Mouse (Mus musculus) midbrain, embryonic 16.5 days (tissue): ENCODE measurements at regions not wholly inside any gene's neighbourhood (a gene's known extent, or its start where the extent isn't known, plus 50 kb on each side); places are given as distances from the start of the nearest gene placed in this dataset.

Experiments
- ATAC-seq: fragments of 200-750 bp; cut with Nextera tagmentation; 2 replicates; pipeline ENCODE4 v1.8.0; 2017; ENCODE audit warnings: moderate TSS enrichment
- H3K27ac ChIP-seq: fragments of 300-500 bp; sonication (generic); 2 replicates; pipeline ENCODE4 v1.5.1; 2014; ENCODE audit warnings: mild to moderate bottlenecking, low read length, mixed read lengths
- H3K27me3 ChIP-seq: fragments of 300-500 bp; sonication (generic); 2 replicates; pipeline ENCODE4 v1.6.1; 2014; ENCODE audit warnings: low read depth, low read length, mixed read lengths; ENCODE audit not compliant: control insufficient read depth, insufficient read depth
- H3K36me3 ChIP-seq: fragments of 300-500 bp; sonication (generic); 2 replicates; pipeline ENCODE4 v1.6.1; 2014; ENCODE audit warnings: mild to moderate bottlenecking, low read length, moderate library complexity, mixed read lengths; ENCODE audit not compliant: control insufficient read depth, insufficient read depth
- H3K4me1 ChIP-seq: fragments of 300-500 bp; sonication (generic); 2 replicates; pipeline ENCODE4 v1.6.1; 2014; ENCODE audit warnings: mild to moderate bottlenecking, low read length, mixed read lengths; ENCODE audit not compliant: control insufficient read depth, insufficient read depth
- H3K4me2 ChIP-seq: fragments of 300-500 bp; sonication (generic); 2 replicates; pipeline ENCODE4 v1.6.1; 2014; ENCODE audit warnings: mild to moderate bottlenecking, low read length, mixed read lengths
- H3K4me3 ChIP-seq: fragments of 300-500 bp; sonication (generic); 2 replicates; pipeline ENCODE4 v1.5.1; 2014; ENCODE audit warnings: low read depth, mild to moderate bottlenecking, low read length, moderate library complexity, mixed read lengths
- H3K9ac ChIP-seq: fragments of 300-500 bp; sonication (generic); 2 replicates; pipeline ENCODE4 v1.6.1; 2014; ENCODE audit warnings: low read depth, low read length, mixed read lengths
- H3K9me3 ChIP-seq: fragments of 300-500 bp; sonication (generic); replicated peaks from 2 replicates; pipeline ENCODE4 v1.6.1; 2014; ENCODE audit warnings: mild to moderate bottlenecking, low read length, mixed read lengths; ENCODE audit not compliant: control insufficient read depth, poor library complexity, severe bottlenecking
- WGBS: fragments of 180-500 bp; shearing (Covaris S2); extraction: QIAGEN DNeasy Blood & Tissue Kit; methylation state at CpG from one replicate; pipeline ENCODE4 v1.1.7; 2014; 5-methylcytosine and 5-hydroxymethylcytosine counted together

DNA sequence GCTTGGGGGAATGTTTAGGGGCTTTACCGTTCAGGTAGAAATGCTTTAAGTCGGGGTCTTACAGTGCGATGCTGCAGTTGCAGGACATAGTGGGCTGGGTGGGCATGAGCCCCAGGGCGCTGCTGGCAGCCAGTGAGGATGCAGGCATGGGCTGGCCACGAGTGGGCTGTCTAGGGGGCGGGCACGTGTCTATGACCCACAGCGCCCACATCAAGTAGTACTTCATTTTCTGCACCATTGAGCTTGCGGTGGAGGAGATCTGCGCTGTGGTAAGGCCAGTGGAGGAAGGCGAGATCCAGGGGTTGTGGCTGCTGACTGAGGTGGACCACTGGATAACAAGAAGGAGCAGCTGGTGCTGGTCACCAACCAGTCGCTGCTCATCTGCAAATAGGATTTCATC is 52.4 kb upstream of the Olfr291 start:
- Histone ChIP-seq H3K4me1 (no peaks in the 10 kb centered on the region), H3K9me3 (no peaks in the 10 kb centered on the region), H3K27me3 (no peaks in the 10 kb centered on the region), H3K9ac (no peak overlapping the region), H3K27ac (no peak overlapping the region), H3K4me3 (no peak overlapping the region), H3K36me3 (no peaks in the 10 kb centered on the region), H3K4me2 (peak overlapping the region; percentile 30; the same call in 1 of the 2 replicates)
- WGBS: 24% methylated on average over 12 of the region's 12 CpGs
- ATAC-seq: no peak

DNA sequence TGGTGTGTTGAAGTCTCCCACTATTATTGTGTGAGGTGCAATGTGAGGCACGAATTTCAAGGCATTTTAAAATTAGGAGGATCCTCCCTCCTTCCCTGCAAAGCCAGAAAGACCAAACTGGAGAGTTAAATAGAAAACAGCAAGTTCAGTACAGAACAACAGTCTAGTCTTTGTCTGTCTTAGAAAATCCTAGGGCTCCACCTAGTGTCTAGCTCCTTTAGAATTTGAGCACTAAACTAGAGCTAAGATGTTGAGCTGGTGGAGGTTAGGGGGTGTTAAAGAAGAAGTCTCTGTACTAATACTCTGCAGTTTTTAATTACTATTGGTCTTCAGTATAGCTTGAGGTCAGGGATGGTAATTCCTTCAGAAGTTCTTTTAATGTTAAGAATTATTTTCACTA is 58.7 kb upstream of the Olfr291 start:
- no peak for ATAC-seq
- Histone ChIP-seq H3K9me3 (no peaks in the 10 kb centered on the region), H3K4me3 (no peak overlapping the region), H3K4me2 (no peak overlapping the region), H3K36me3 (no peaks in the 10 kb centered on the region), H3K9ac (no peak overlapping the region), H3K27me3 (no peaks in the 10 kb centered on the region), H3K4me1 (no peaks in the 10 kb centered on the region), H3K27ac (no peak overlapping the region)
- 8% methylated on average over 1 of the region's 1 CpGs for WGBS

DNA sequence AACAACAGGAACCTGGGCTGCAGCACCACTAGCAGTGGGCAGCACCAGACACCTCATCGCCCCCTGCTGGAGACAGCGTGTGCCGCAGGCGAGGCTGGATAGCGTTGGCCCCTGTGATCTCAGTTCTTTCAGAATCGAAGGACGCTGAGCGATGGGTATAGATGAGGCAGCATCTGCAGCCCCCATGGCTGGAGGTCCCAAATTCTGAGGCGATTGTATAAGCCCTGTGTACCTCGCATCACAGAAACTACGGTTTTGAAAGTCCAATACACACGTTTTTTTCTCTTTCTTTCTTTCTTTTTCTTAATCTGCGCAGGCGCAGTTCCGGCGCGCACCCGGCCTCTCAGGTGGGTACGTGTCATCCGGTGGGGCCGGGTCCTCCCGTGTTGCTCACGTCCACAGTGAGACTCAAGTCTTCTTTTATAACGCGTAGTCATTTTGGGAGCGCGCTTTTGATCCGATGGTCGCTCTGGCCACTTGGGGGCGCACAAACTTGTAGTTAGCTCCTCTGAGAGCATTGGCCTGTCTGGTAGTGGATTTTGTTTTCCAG is 74.0 kb upstream of the Olfr291 start:
- no peaks in the 10 kb centered on the region for H3K27me3 ChIP-seq
- peak; percentile 97 for ATAC-seq

DNA sequence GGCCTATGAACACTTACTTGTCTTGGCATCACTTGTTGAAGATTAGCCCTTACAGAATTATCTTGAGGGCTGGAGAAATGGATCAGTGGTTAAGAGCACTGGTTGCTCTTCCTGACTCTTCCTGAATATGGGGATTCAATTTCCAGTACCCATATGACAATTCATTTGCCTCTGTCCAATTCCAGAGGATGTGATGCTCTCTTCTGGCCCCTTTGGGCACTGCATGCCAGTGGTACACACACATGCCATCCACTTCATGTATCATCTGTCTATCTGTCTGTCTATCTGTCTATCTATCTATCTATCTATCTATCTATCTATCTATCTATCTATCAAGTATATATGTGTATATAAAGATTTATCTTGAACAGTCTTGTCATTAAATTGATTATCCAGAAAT is 75.7 kb upstream of the Olfr291 start:
- H3K4me2 ChIP-seq: no peak overlapping the region
- H3K36me3 ChIP-seq: no peaks in the 10 kb centered on the region
- H3K27ac ChIP-seq: no peak overlapping the region
- no peak overlapping the region for H3K9ac ChIP-seq
- 0 out of 2 replicates have a peak, but pooled peaks cover 2% of the 10 kb centered on the region for H3K4me1 ChIP-seq
- ATAC-seq: no peak
- H3K27me3 ChIP-seq: no peaks in the 10 kb centered on the region
- H3K4me3 ChIP-seq: no peak overlapping the region
- no peaks in the 10 kb centered on the region for H3K9me3 ChIP-seq

More for the DNA sequence above, 74.0 kb upstream of the Olfr291 start:
- Histone ChIP-seq H3K4me3 (peak overlapping the region; percentile 42), H3K27ac (peak overlapping the region; percentile 56), H3K9me3 (no peaks in the 10 kb centered on the region), H3K4me1 (0 out of 2 replicates have a peak, but pooled peaks cover 2% of the 10 kb centered on the region), H3K4me2 (peak overlapping the region; percentile 59), H3K9ac (peak overlapping the region; percentile 58), H3K36me3 (no peaks in the 10 kb centered on the region)
- under 1% methylated on average over 30 of the region's 30 CpGs for WGBS

DNA sequence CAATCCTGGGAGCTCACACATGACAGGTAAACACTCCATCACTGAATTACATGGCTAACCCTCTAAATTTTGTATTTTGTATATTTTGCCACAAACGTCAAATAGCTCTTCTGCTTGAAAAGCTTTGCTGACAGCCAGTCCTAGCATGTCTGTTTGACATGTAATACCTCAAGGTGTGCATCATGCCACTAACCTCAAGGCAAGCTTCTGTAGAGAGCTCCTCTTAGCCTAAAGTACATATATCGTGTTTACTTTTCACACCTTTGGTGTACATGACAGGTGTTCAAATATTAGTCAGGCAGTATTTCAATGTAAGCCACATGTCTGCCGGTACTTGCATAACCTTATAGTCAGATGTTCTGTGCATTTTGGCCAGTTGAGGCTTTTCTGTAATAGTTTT is 66.5 kb upstream of the Zfand6 start:
- H3K4me2 ChIP-seq: no peak overlapping the region
- WGBS: 89% methylated on average over 3 of the region's 3 CpGs
- no peaks in the 10 kb centered on the region for H3K36me3 ChIP-seq
- ATAC-seq: no peak
- no peak overlapping the region for H3K27ac ChIP-seq
- no peaks in the 10 kb centered on the region for H3K9me3 ChIP-seq
- no peaks in the 10 kb centered on the region for H3K27me3 ChIP-seq
- H3K9ac ChIP-seq: no peak overlapping the region
- H3K4me3 ChIP-seq: no peak overlapping the region
- H3K4me1 ChIP-seq: no peaks in the 10 kb centered on the region

GRCm38 (mm10) chr7:84753361-84753760 is 63.6 kb upstream of the Zfand6 start:
- Histone ChIP-seq H3K27ac (no peak overlapping the region), H3K27me3 (no peaks in the 10 kb centered on the region), H3K4me2 (no peak overlapping the region), H3K4me3 (no peak overlapping the region), H3K4me1 (peaks cover 5% of the 10 kb centered on the region; the same call in 1 of the 2 replicates), H3K9ac (no peak overlapping the region), H3K9me3 (no peaks in the 10 kb centered on the region), H3K36me3 (no peaks in the 10 kb centered on the region)
- ATAC-seq: no peak
- WGBS: 94% methylated on average over 1 of the region's 1 CpGs

GRCm38 (mm10) chr7:84749434-84750301 is 59.9 kb upstream of the Zfand6 start:
- ATAC-seq: peak; percentile 92
- Histone ChIP-seq H3K4me2 (peak overlapping the region; percentile 64), H3K9ac (peak overlapping the region; percentile 59), H3K27me3 (no peaks in the 10 kb centered on the region), H3K36me3 (no peaks in the 10 kb centered on the region), H3K27ac (no peak overlapping the region; the same call in 1 of the 2 replicates), H3K9me3 (no peaks in the 10 kb centered on the region), H3K4me3 (peak overlapping the region; percentile 43), H3K4me1 (peaks cover 5% of the 10 kb centered on the region; the same call in 1 of the 2 replicates)
- WGBS: 2% methylated on average over 21 of the region's 21 CpGs

- no peak overlapping the region for H3K4me2 ChIP-seq
- no peak overlapping the region for H3K9ac ChIP-seq
- no peaks in the 10 kb centered on the region for H3K27me3 ChIP-seq
- no peaks in the 10 kb centered on the region for H3K9me3 ChIP-seq
- no peak overlapping the region for H3K4me3 ChIP-seq
- H3K4me1 ChIP-seq: peaks cover 5% of the 10 kb centered on the region; the same call in 1 of the 2 replicates
- no peak overlapping the region for H3K27ac ChIP-seq
- ATAC-seq: no peak
- no peaks in the 10 kb centered on the region for H3K36me3 ChIP-seq
- 75% methylated on average over 1 of the region's 1 CpGs for WGBS
Measured at GRCm38 (mm10) chr7:84747847-84748246, 58.1 kb upstream of the Zfand6 start.
